Mouse (Mus musculus) heart, postnatal 0 days (tissue): ENCODE measurements around the gene Babam1.

Experiments
- CTCF ChIP-seq: IDR thresholded peaks from 2 replicates; pipeline ENCODE4 v1.5.1; 2016; ENCODE audit warnings: antibody characterized with exemption, control low read depth, low read depth
- EP300 ChIP-seq: IDR thresholded peaks from 2 replicates; pipeline ENCODE4 v1.6.1; 2016; ENCODE audit warnings: antibody characterized with exemption, low read depth

GRCm38 (mm10) chr8:71368366-71368765 is 28.3 kb upstream of the Babam1 start:
- TF ChIP-seq CTCF: no peak
- TF ChIP-seq EP300: no peak
